In the genomic region with DNA sequence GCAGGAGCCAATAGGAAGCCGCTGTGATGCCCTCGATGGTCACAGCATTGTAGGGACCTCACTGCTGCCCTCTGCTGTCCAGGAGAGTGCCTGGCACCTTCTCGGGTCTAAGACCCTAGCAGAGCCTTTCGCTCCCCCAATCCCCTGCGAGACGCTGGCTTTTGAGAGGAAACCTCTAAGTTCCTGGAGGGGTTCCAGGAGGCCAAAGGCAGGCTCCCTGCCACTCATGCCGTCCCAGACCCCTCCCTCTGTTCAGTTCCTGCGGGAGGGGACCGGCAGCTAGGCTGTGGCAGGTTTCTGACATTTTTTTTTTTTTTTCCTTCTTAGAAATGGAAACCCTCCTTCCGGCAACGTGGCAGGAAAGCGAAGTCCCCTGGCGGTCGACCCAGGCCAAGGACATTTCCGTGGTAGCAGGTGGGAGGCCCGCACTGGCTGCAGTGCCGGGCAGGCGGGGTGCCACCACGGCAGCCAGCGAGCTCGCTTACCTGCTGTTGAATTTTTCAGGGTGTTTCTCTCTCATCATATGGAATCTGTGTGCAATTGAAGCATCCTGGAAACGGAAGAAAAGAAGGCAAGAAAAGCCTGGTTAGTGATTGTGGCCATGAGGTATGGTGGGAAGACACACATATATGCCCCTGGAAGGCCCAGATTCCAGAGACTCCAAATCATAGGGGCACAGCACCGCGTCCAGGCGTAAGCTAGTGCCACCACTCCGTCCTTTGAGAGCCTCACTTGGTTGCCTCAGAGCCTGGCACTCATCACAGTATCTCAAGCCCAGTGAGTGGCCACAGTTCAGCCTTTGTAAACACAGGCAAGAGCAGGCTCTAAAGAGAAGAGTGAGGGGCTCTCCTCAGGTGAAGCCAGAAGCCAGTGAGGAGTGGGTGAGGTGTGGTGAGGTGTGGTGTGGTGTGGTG, we compare ENCODE assay signal across 8 mouse cellular contexts.
DNase-seq lines count a peak whose midpoint lies in the region; ATAC-seq and TF ChIP-seq lines count a peak whose summit lies in the region.

No protein-coding gene starts in this region.

- peak; percentile 45; the same call in 1 of the 2 replicates for TF ChIP-seq EP300 in heart, adult 2 months (IDR thresholded peaks at IDR 0.05; ENCODE audit: insufficient read depth, low read depth, low read length)

- H3K4me1 ChIP-seq in embryonic facial prominence, embryonic 13.5 days, result peaks cover 18% of the 10 kb centered on the region
- H3K4me1 ChIP-seq in heart, adult 2 months (ENCODE audit: control insufficient read depth, insufficient read depth, low read length), result peaks cover 14% of the 10 kb centered on the region
- peaks cover 18% of the 10 kb centered on the region for H3K4me1 ChIP-seq in kidney, adult 2 months (ENCODE audit: control insufficient read depth, insufficient read depth, low read length)
- peaks cover 27% of the 10 kb centered on the region for H3K4me1 ChIP-seq in limb, embryonic 13.5 days
- H3K4me1 ChIP-seq in midbrain, embryonic 15.5 days, result peaks cover 29% of the 10 kb centered on the region
- H3K4me1 ChIP-seq in spleen, adult 2 months (ENCODE audit: control insufficient read depth, insufficient read depth, insufficient read length), result peaks cover 21% of the 10 kb centered on the region; the same call in 1 of the 2 replicates

- no peaks in the 10 kb centered on the region for H3K27me3 ChIP-seq in embryonic facial prominence, embryonic 13.5 days
- no peaks in the 10 kb centered on the region for H3K27me3 ChIP-seq in heart, adult 2 months (ENCODE audit: control insufficient read depth, insufficient read depth, low read length)
- H3K27me3 ChIP-seq in kidney, adult 2 months (replicated peaks; ENCODE audit: control insufficient read depth, insufficient read depth, low read length), result no peaks in the 10 kb centered on the region
- no peaks in the 10 kb centered on the region for H3K27me3 ChIP-seq in limb, embryonic 13.5 days
- peaks cover 3% of the 10 kb centered on the region; the same call in 1 of the 2 replicates for H3K27me3 ChIP-seq in midbrain, embryonic 15.5 days (replicated peaks)
- H3K27me3 ChIP-seq in spleen, adult 2 months (ENCODE audit: control insufficient read depth, insufficient read depth, low read length), result no peaks in the 10 kb centered on the region

- intact Hi-C loops in heart, adult 2 months (cut with DNase I), result loop anchor here (1.0 to 5.0 kb wide), 3 partner anchors 46 to 246 kb away; partner anchors contain the start of gene Etv5

- H3K27ac ChIP-seq in embryonic facial prominence, embryonic 13.5 days, result peak overlapping the region; percentile 44; the same call in 1 of the 2 replicates
- H3K27ac ChIP-seq in heart, adult 2 months, result peak overlapping the region; percentile 76
- H3K27ac ChIP-seq in kidney, adult 2 months (ENCODE audit: insufficient read depth, low read depth, low read length), result peak overlapping the region; percentile 84
- 0 out of 2 replicates have a peak overlapping the region, but pooled peaks have one; percentile 48 for H3K27ac ChIP-seq in limb, embryonic 13.5 days
- peak overlapping the region; percentile 53 for H3K27ac ChIP-seq in midbrain, embryonic 15.5 days
- no peak overlapping the region for H3K27ac ChIP-seq in spleen, adult 2 months (ENCODE audit: insufficient read depth, low read length)

- peak overlapping the region; percentile 45 for H3K4me3 ChIP-seq in embryonic facial prominence, embryonic 13.5 days
- H3K4me3 ChIP-seq in heart, adult 2 months, result peak overlapping the region; percentile 41
- peak overlapping the region; percentile 52 for H3K4me3 ChIP-seq in kidney, adult 2 months (ENCODE audit: insufficient read depth, low read depth, low read length)
- H3K4me3 ChIP-seq in limb, embryonic 13.5 days, result peak overlapping the region; percentile 44
- peak overlapping the region; percentile 42 for H3K4me3 ChIP-seq in midbrain, embryonic 15.5 days
- H3K4me3 ChIP-seq in spleen, adult 2 months (ENCODE audit: extremely low read depth, insufficient read depth, insufficient read length), result peak overlapping the region; percentile 58; the same call in 1 of the 2 replicates

- H3K9me3 ChIP-seq in embryonic facial prominence, embryonic 13.5 days, result no peaks in the 10 kb centered on the region
- no peaks in the 10 kb centered on the region for H3K9me3 ChIP-seq in limb, embryonic 13.5 days
- no peaks in the 10 kb centered on the region for H3K9me3 ChIP-seq in midbrain, embryonic 15.5 days

- no peaks in the 10 kb centered on the region for H3K36me3 ChIP-seq in embryonic facial prominence, embryonic 13.5 days
- H3K36me3 ChIP-seq in heart, adult 2 months (ENCODE audit: control insufficient read depth, insufficient read depth, low read length), result peaks cover 7% of the 10 kb centered on the region; the same call in 1 of the 2 replicates
- H3K36me3 ChIP-seq in kidney, adult 2 months (ENCODE audit: control insufficient read depth, insufficient read depth, low read length), result no peaks in the 10 kb centered on the region
- H3K36me3 ChIP-seq in limb, embryonic 13.5 days, result no peaks in the 10 kb centered on the region
- H3K36me3 ChIP-seq in midbrain, embryonic 15.5 days (replicated peaks), result no peaks in the 10 kb centered on the region
- H3K36me3 ChIP-seq in spleen, adult 2 months (ENCODE audit: control insufficient read depth, insufficient read depth, low read length), result no peaks in the 10 kb centered on the region

- no peaks in the 10 kb centered on the region for H3K79me2 ChIP-seq in heart, adult 2 months (replicated peaks; ENCODE audit: control insufficient read depth, insufficient read depth, low read length)

- peak overlapping the region; percentile 68 for H3K4me2 ChIP-seq in embryonic facial prominence, embryonic 13.5 days
- peak overlapping the region; percentile 74 for H3K4me2 ChIP-seq in limb, embryonic 13.5 days (replicated peaks)
- peak overlapping the region; percentile 76 for H3K4me2 ChIP-seq in midbrain, embryonic 15.5 days

- DNase-seq in 3T3-L1 (ENCODE audit: low read depth, low spot score), result peak; percentile 63
- DNase-seq in adrenal gland, postnatal 4 days (ENCODE audit: low spot score in 2 of 2), result peak; percentile 63 to 76
- DNase-seq in heart, adult 2 months, result peak; percentile 83 to 87
- peak; percentile 87 for DNase-seq in kidney, adult 2 months
- peak; percentile 56 to 81 for DNase-seq in spleen, adult 2 months (ENCODE audit: low read depth in 1 of 2, low spot score in 2 of 2)

- TF ChIP-seq CTCF in heart, adult 2 months (IDR thresholded peaks at IDR 0.05), result peak; percentile 96
- peak; percentile 91 for TF ChIP-seq CTCF in kidney, adult 2 months (conservative IDR thresholded peaks at IDR 0.05; ENCODE audit: insufficient read depth, insufficient read length, low read depth, low read length)
- peak; percentile 87 for TF ChIP-seq CTCF in spleen, adult 2 months (IDR thresholded peaks at IDR 0.05; ENCODE audit: extremely low read depth, insufficient read depth, insufficient read length, insufficient replicate concordance)

- peak; percentile 61; the same call in 1 of the 2 replicates for ATAC-seq in embryonic facial prominence, embryonic 13.5 days (ENCODE audit: insufficient number of reproducible peaks, insufficient read depth, low FRiP score, low TSS enrichment, low read depth)
- ATAC-seq in limb, embryonic 13.5 days (ENCODE audit: low FRiP score, low read depth), result peak; percentile 89
- ATAC-seq in midbrain, embryonic 15.5 days (replicated peaks), result peak; percentile 87

- 9% methylated on average over 26 of the region's 26 CpGs for WGBS in embryonic facial prominence, embryonic 13.5 days
- WGBS in heart, adult 2 months, result 9% methylated on average over 26 of the region's 26 CpGs
- 8% methylated on average over 26 of the region's 26 CpGs for whole genome bisulfite sequencing in kidney, adult 2 months
- 10% methylated on average over 26 of the region's 26 CpGs for WGBS in limb, embryonic 13.5 days
- 6% methylated on average over 26 of the region's 26 CpGs for WGBS in midbrain, embryonic 15.5 days
- WGBS in spleen, adult 2 months, result 8% methylated on average over 26 of the region's 26 CpGs

- 0 out of 2 replicates have a peak, but pooled peaks have one; percentile 8 for TF ChIP-seq POLR2A in heart, adult 2 months (IDR thresholded peaks at IDR 0.05; ENCODE audit: insufficient read depth, low read depth, low read length)
- no peak for TF ChIP-seq POLR2A in kidney, adult 2 months (IDR thresholded peaks at IDR 0.05; ENCODE audit: low read depth, low read length)
- no peak for TF ChIP-seq POLR2A in spleen, adult 2 months (IDR thresholded peaks at IDR 0.05; ENCODE audit: low read depth, low read length)

- H3K9ac ChIP-seq in embryonic facial prominence, embryonic 13.5 days, result peak overlapping the region; percentile 65
- H3K9ac ChIP-seq in heart, adult 2 months (ENCODE audit: low read depth, low read length), result peak overlapping the region; percentile 59
- H3K9ac ChIP-seq in limb, embryonic 13.5 days, result peak overlapping the region; percentile 68
- peak overlapping the region; percentile 35 for H3K9ac ChIP-seq in midbrain, embryonic 15.5 days
